ENCODE assay signal across 8 mouse cellular contexts in genomic region chr1:154032669-154033099, GRCm38 (mm10).
DNase-seq lines count a peak whose midpoint lies in the region; ATAC-seq and TF ChIP-seq lines count a peak whose summit lies in the region.

No protein-coding gene starts in this region.

- peak; percentile 73 for DNase-seq in MEL (ENCODE audit: low read depth, low spot score)
- DNase-seq in cerebellum, adult 9-10 months = peak; percentile 37
- peak; percentile 46 for DNase-seq in forelimb bud, embryonic 11.5 days (ENCODE audit: low read depth, low spot score)
- peak; percentile 87 for DNase-seq in heart, postnatal 4 days
- peak; percentile 63 for DNase-seq in layer of hippocampus, adult 9-10 months (ENCODE audit: low spot score)
- DNase-seq in lung, embryonic 14.5 days = peak; percentile 92
- peak; percentile 16 for DNase-seq in retina, postnatal 7 days (ENCODE audit: low read depth, low spot score)
- peak; percentile 65 to 74 for DNase-seq in urinary bladder, adult 18-20 months (ENCODE audit: low spot score in 2 of 2)

- peaks cover 0 to 14% of the 10 kb centered on the region in 2 experiments; a peak in 2 of 4 replicates for H3K36me3 ChIP-seq in MEL (ENCODE audit: control insufficient read depth in 1 of 2, insufficient read depth in 2 of 2, low read length in 2 of 2)
- no peaks in the 10 kb centered on the region for H3K36me3 ChIP-seq in lung, embryonic 14.5 days (ENCODE audit: insufficient read depth)

- TF ChIP-seq POLR2A in MEL (IDR thresholded peaks at IDR 0.05; ENCODE audit: control insufficient read depth in 1 of 2, insufficient read depth in 1 of 2, low read depth in 1 of 2, low read length in 2 of 2, poor library complexity in 1 of 2) = no peak

- TF ChIP-seq EP300 in MEL (IDR thresholded peaks at IDR 0.05; ENCODE audit: low read depth in 1 of 2, low read length in 2 of 2) = 0 out of 4 replicates have a peak, but pooled peaks of 1 of the 2 experiments have one; percentile 6

- peak overlapping the region; percentile 49 for H3K4me2 ChIP-seq in lung, embryonic 14.5 days

- peak overlapping the region in 1 of 2 experiments; percentile 36; a peak in 2 of 4 replicates for H3K4me3 ChIP-seq in MEL (ENCODE audit: control insufficient read depth in 1 of 2, insufficient read depth in 1 of 2, low read depth in 2 of 2, low read length in 2 of 2)
- H3K4me3 ChIP-seq in lung, embryonic 14.5 days (ENCODE audit: low read depth, low read length) = no peak overlapping the region

- TF ChIP-seq RAD21 in MEL (IDR thresholded peaks at IDR 0.05; ENCODE audit: low read depth, low read length) = peak; percentile 41

- no peaks in the 10 kb centered on the region for H3K27me3 ChIP-seq in MEL (ENCODE audit: control insufficient read depth in 1 of 2, insufficient read depth in 2 of 2, low read length in 2 of 2)
- no peaks in the 10 kb centered on the region for H3K27me3 ChIP-seq in lung, embryonic 14.5 days (ENCODE audit: insufficient read depth, low read length)

- no peaks in the 10 kb centered on the region for H3K9me3 ChIP-seq in MEL (replicated peaks; ENCODE audit: insufficient read depth, low read length)
- H3K9me3 ChIP-seq in lung, embryonic 14.5 days (ENCODE audit: low read depth, low read length) = no peaks in the 10 kb centered on the region

- H3K79me2 ChIP-seq in MEL (ENCODE audit: control insufficient read depth, insufficient read depth, low read length, poor library complexity) = no peaks in the 10 kb centered on the region

- TF ChIP-seq CTCF in MEL (IDR thresholded peaks at IDR 0.05 in 2 of 3, conservative IDR thresholded peaks at IDR 0.05 in 1 of 3; ENCODE audit: control insufficient read depth in 1 of 3, insufficient read depth in 1 of 3, low read depth in 2 of 3, low read length in 3 of 3, poor library complexity in 1 of 3, severe bottlenecking in 1 of 3) = peak; percentile 43 to 71 (median 67)
- TF ChIP-seq CTCF in lung, embryonic 14.5 days (IDR thresholded peaks at IDR 0.05; ENCODE audit: low read depth) = peak; percentile 75

- H3K27ac ChIP-seq in MEL (ENCODE audit: control insufficient read depth, low read depth, low read length) = no peak overlapping the region
- no peak overlapping the region for H3K27ac ChIP-seq in lung, embryonic 14.5 days (ENCODE audit: low read depth)

- ATAC-seq in lung, embryonic 14.5 days (ENCODE audit: insufficient read depth) = no peak

- peaks cover 7 to 23% of the 10 kb centered on the region in 2 experiments for H3K4me1 ChIP-seq in MEL (ENCODE audit: control insufficient read depth in 1 of 2, insufficient read depth in 2 of 2, low read length in 2 of 2)
- H3K4me1 ChIP-seq in lung, embryonic 14.5 days (ENCODE audit: insufficient read depth) = no peaks in the 10 kb centered on the region; the same call in 1 of the 2 replicates

- peak overlapping the region; percentile 27; the same call in 1 of the 2 replicates for H3K9ac ChIP-seq in MEL (ENCODE audit: control insufficient read depth, low read depth, low read length, poor library complexity, severe bottlenecking)
- no peak overlapping the region for H3K9ac ChIP-seq in lung, embryonic 14.5 days

- 15% methylated on average over 14 of the region's 14 CpGs for WGBS in lung, embryonic 14.5 days

TF ChIP-seq in MEL, 35 proteins besides CTCF, POLR2A, EP300 and RAD21:
- TF ChIP-seq USF1 (IDR thresholded peaks at IDR 0.05; ENCODE audit: low read depth, low read length) (peak; percentile 49), ELF1 (IDR thresholded peaks at IDR 0.05; ENCODE audit: low read depth, low read length) (no peak), MXI1 (IDR thresholded peaks at IDR 0.05; ENCODE audit: low read depth, low read length) (peak; percentile 60; the same call in 1 of the 2 replicates), GATA1 (IDR thresholded peaks at IDR 0.05; ENCODE audit: low read depth, low read length) (no peak), MYC (IDR thresholded peaks at IDR 0.05; ENCODE audit: low read depth, low read length) (peak; percentile 79), MAX (IDR thresholded peaks at IDR 0.05; ENCODE audit: low read length) (peak; percentile 79), E2F4 (IDR thresholded peaks at IDR 0.05; ENCODE audit: borderline replicate concordance, low read depth, low read length) (no peak), POLR2AphosphoS5 (IDR thresholded peaks at IDR 0.05; ENCODE audit: borderline replicate concordance, low read depth, low read length) (no peak), TBP (IDR thresholded peaks at IDR 0.05; ENCODE audit: low read depth, low read length) (peak; percentile 52; the same call in 1 of the 2 replicates), CHD1 (IDR thresholded peaks at IDR 0.05; ENCODE audit: low read depth, low read length) (no peak), SIN3A (IDR thresholded peaks at IDR 0.05; ENCODE audit: low read length) (peak; percentile 15; the same call in 1 of the 2 replicates), CHD2 (IDR thresholded peaks at IDR 0.05; ENCODE audit: low read length) (no peak), TCF12 (IDR thresholded peaks at IDR 0.05; ENCODE audit: low read depth, low read length) (no peak)

Comparison
In these comparisons a context has a peak if more than half of its experiments do, and no peak if none do; other contexts are left out.
1. DNase-seq: peak in every context shown above with its lines; median percentile 92 in lung, embryonic 14.5 days; 87 in heart, postnatal 4 days; 73 in MEL; 70 in urinary bladder, adult 18-20 months; 63 in layer of hippocampus, adult 9-10 months; 46 in forelimb bud, embryonic 11.5 days; 37 in cerebellum, adult 9-10 months; 16 in retina, postnatal 7 days.